30 mouse cellular contexts compared by ENCODE assay signal in the genomic region with DNA sequence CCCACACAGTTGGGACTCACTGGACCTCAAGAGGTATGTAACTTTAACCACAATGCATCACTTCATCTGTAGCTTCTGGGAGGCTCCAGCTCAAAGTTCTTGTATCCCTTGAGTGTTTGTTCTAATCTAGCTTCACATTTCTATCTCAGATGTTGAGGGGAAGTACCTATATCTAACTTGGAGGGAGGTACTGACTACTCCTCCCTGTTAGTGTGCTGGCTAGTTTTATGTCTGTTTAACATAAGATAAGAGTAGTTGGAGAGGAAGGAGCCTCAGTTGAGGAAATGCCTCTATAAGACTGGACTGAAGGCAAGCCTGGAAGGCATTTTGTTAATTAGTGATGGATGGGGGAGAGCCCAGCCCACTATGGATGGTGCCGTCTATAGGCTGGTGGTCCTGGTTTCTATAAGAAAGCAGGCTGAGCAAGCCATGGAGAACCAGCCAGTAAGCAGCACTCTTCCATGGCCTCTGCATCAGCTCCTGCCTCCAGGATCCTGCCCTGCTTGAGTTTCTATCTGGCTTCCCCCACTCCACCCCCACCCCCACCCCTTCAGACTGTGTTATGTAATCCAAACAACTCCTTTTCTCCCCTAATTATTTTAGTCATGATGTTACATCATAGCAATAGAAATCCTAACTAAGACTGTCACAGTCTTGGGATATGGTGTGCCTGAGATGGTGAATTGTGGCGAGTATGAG.
DNase-seq lines count a peak whose midpoint lies in the region; ATAC-seq and TF ChIP-seq lines count a peak whose summit lies in the region.
"Had no signal": no experiment of that assay in that cellular context is flagged by ENCODE, and none has a peak within 500 bp of the region (broad histone marks: within the 10 kb centered on the region; RNA-seq: fewer than 3 reads in every experiment).

No protein-coding gene starts in this region.

- ATAC-seq in liver, embryonic 12.5 days = peak; percentile 96
- ATAC-seq in liver, embryonic 15.5 days (ENCODE audit: insufficient read depth) = peak; percentile 71
- no peak for ATAC-seq in lung, postnatal 0 days
- ATAC-seq: forebrain, embryonic 13.5 days; inflammation-experienced regulatory T-cells, adult 6 months had no signal

- WGBS in liver, embryonic 12.5 days (ENCODE audit: insufficient replicate concordance) = 53% methylated on average over 2 of the region's 2 CpGs
- 58% methylated on average over 2 of the region's 2 CpGs for WGBS in liver, embryonic 15.5 days (ENCODE audit: insufficient replicate concordance)
- WGBS in lung, postnatal 0 days = 66% methylated on average over 2 of the region's 2 CpGs

- TF ChIP-seq CTCF in lung, postnatal 0 days (IDR thresholded peaks at IDR 0.05) = no peak

- peak overlapping the region; percentile 33 for H3K27ac ChIP-seq in ES-E14 (ENCODE audit: insufficient read depth, low read depth, low read length, poor library complexity, severe bottlenecking)
- peak overlapping the region; percentile 73 for H3K27ac ChIP-seq in liver, embryonic 12.5 days
- H3K27ac ChIP-seq in liver, embryonic 15.5 days (replicated peaks) = no peak overlapping the region
- no peak overlapping the region for H3K27ac ChIP-seq in lung, postnatal 0 days (ENCODE audit: low read length)
- H3K27ac ChIP-seq: embryonic facial prominence, embryonic 10.5 days; embryonic facial prominence, embryonic 13.5 days; forebrain, embryonic 10.5 days; forebrain, embryonic 13.5 days; gastrocnemius, adult 2 months; heart, embryonic 15.5 days; hindbrain, embryonic 14.5 days had no signal

- in situ Hi-C loops in ES-E14 (cut with MboI; ENCODE audit: low sequenced_read_pairs in 2 of 2, unreplicated experiment in 2 of 2) = no loop called here

- H3K27me3 ChIP-seq in liver, embryonic 12.5 days (replicated peaks) = no peaks in the 10 kb centered on the region
- H3K27me3 ChIP-seq in liver, embryonic 15.5 days = no peaks in the 10 kb centered on the region
- no peaks in the 10 kb centered on the region for H3K27me3 ChIP-seq in lung, postnatal 0 days (replicated peaks; ENCODE audit: insufficient read depth, low read length)
- H3K27me3 ChIP-seq: embryonic facial prominence, embryonic 13.5 days; forebrain, embryonic 13.5 days; heart, embryonic 12.5 days; heart, embryonic 15.5 days had no signal

- no peak overlapping the region for H3K9ac ChIP-seq in ES-E14 (ENCODE audit: insufficient read depth, low read depth, low read length, poor library complexity, severe bottlenecking)
- H3K9ac ChIP-seq in liver, embryonic 12.5 days = no peak overlapping the region
- no peak overlapping the region for H3K9ac ChIP-seq in liver, embryonic 15.5 days
- no peak overlapping the region for H3K9ac ChIP-seq in lung, postnatal 0 days (replicated peaks; ENCODE audit: low read depth)
- H3K9ac ChIP-seq: embryonic facial prominence, embryonic 13.5 days; forebrain, embryonic 13.5 days; forebrain, postnatal 0 days; heart, embryonic 12.5 days; heart, embryonic 15.5 days; hindbrain, embryonic 14.5 days had no signal

- H3K4me3 ChIP-seq in ES-E14 (ENCODE audit: insufficient read depth in 1 of 2, low read depth in 1 of 2, low read length in 2 of 2, poor library complexity in 1 of 2, severe bottlenecking in 1 of 2) = no peak overlapping the region
- H3K4me3 ChIP-seq in liver, embryonic 12.5 days = no peak overlapping the region
- H3K4me3 ChIP-seq in liver, embryonic 15.5 days (replicated peaks) = no peak overlapping the region
- no peak overlapping the region for H3K4me3 ChIP-seq in lung, postnatal 0 days (ENCODE audit: low read depth, low read length)
- H3K4me3 ChIP-seq: embryonic facial prominence, embryonic 10.5 days; embryonic facial prominence, embryonic 13.5 days; erythroblast, embryonic 14.5 days; forebrain, embryonic 10.5 days; forebrain, embryonic 13.5 days; gastrocnemius, adult 2 months; heart, embryonic 12.5 days; heart, embryonic 15.5 days had no signal

- H3K4me2 ChIP-seq in liver, embryonic 12.5 days = peak overlapping the region; percentile 47
- no peak overlapping the region for H3K4me2 ChIP-seq in liver, embryonic 15.5 days
- H3K4me2 ChIP-seq in lung, postnatal 0 days (replicated peaks; ENCODE audit: low read depth, low read length) = no peak overlapping the region
- H3K4me2 ChIP-seq: embryonic facial prominence, embryonic 13.5 days; forebrain, embryonic 13.5 days; heart, embryonic 12.5 days; heart, embryonic 15.5 days; hindbrain, embryonic 14.5 days had no signal

- DNase-seq in ES-E14 (ENCODE audit: low read depth, low spot score) = no peak
- DNase-seq in MEL-GATA-1-ER (ENCODE audit: extremely low read depth, low read depth) = peak; percentile 89
- DNase-seq in lung, postnatal 0 days (ENCODE audit: low spot score) = no peak
- DNase-seq in gastrocnemius, adult 8-10 months (ENCODE audit: low spot score in 2 of 2) = no peak
- no peak for DNase-seq in right cerebral cortex, postnatal 36 days (ENCODE audit: low spot score in 2 of 2)
- DNase-seq: adrenal gland, adult 2 months; adrenal gland, postnatal 14 days; B cell, adult 2 months; cerebellum, adult 11-12 months; cerebellum, adult 8-10 months; cerebellum, postnatal 10 days; cerebellum, postnatal 36 days; embryo, embryonic 11 days; forebrain, postnatal 0 days; gastrocnemius, adult 2 months; gastrocnemius, postnatal 25 days; heart, adult 18-20 months; heart, postnatal 10 days; heart, postnatal 4 days had no signal

- no peaks in the 10 kb centered on the region for H3K36me3 ChIP-seq in ES-E14 (ENCODE audit: control insufficient read depth, insufficient read depth, low read length, poor library complexity, severe bottlenecking)
- no peaks in the 10 kb centered on the region for H3K36me3 ChIP-seq in liver, embryonic 12.5 days
- H3K36me3 ChIP-seq in liver, embryonic 15.5 days (replicated peaks) = no peaks in the 10 kb centered on the region
- no peaks in the 10 kb centered on the region for H3K36me3 ChIP-seq in lung, postnatal 0 days (ENCODE audit: insufficient read depth, low read length)
- H3K36me3 ChIP-seq: embryonic facial prominence, embryonic 10.5 days; embryonic facial prominence, embryonic 13.5 days; forebrain, embryonic 10.5 days; heart, embryonic 12.5 days; heart, embryonic 15.5 days had no signal

- peaks cover 2 to 15% of the 10 kb centered on the region in 2 experiments for H3K4me1 ChIP-seq in ES-E14 (ENCODE audit: control insufficient read depth in 2 of 2, insufficient read depth in 2 of 2, low read length in 2 of 2, poor library complexity in 1 of 2)
- peaks cover 39% of the 10 kb centered on the region for H3K4me1 ChIP-seq in liver, embryonic 12.5 days
- peaks cover 4% of the 10 kb centered on the region; the same call in 1 of the 2 replicates for H3K4me1 ChIP-seq in liver, embryonic 15.5 days (replicated peaks)
- H3K4me1 ChIP-seq in lung, postnatal 0 days (ENCODE audit: insufficient read depth, low read depth, low read length) = no peaks in the 10 kb centered on the region
- H3K4me1 ChIP-seq: heart, embryonic 12.5 days; heart, embryonic 15.5 days had no signal

- no peak for TF ChIP-seq EP300 in lung, postnatal 0 days (IDR thresholded peaks at IDR 0.05)

- H3K9me3 ChIP-seq in ES-E14 (ENCODE audit: control insufficient read depth, insufficient read depth, low read depth, low read length) = no peaks in the 10 kb centered on the region
- H3K9me3 ChIP-seq in liver, embryonic 12.5 days (replicated peaks) = no peaks in the 10 kb centered on the region
- no peaks in the 10 kb centered on the region for H3K9me3 ChIP-seq in liver, embryonic 15.5 days (replicated peaks)
- no peaks in the 10 kb centered on the region for H3K9me3 ChIP-seq in lung, postnatal 0 days (ENCODE audit: low read length)
- H3K9me3 ChIP-seq: embryonic facial prominence, embryonic 10.5 days; embryonic facial prominence, embryonic 13.5 days; forebrain, embryonic 13.5 days; heart, embryonic 12.5 days; heart, embryonic 15.5 days had no signal

TF ChIP-seq in ES-E14, 5 proteins besides CTCF, POLR2A, EP300 and RAD21:
- TF ChIP-seq ZC3H11A (IDR thresholded peaks at IDR 0.05; ENCODE audit: borderline replicate concordance, low read depth, low read length) (no peak), MAFK (IDR thresholded peaks at IDR 0.05; ENCODE audit: insufficient read depth, low read depth, low read length) (no peak), HCFC1 (IDR thresholded peaks at IDR 0.05; ENCODE audit: borderline replicate concordance, insufficient read depth, low read length) (no peak), ZNF384 (IDR thresholded peaks at IDR 0.05; ENCODE audit: low read depth, low read length) (no peak), CHD2 (IDR thresholded peaks at IDR 0.05; ENCODE audit: low read depth, low read length) (no peak)

Comparison
In these comparisons a context has a peak if more than half of its experiments do, and no peak if none do; other contexts are left out.
1. H3K27ac ChIP-seq: peak in ES-E14 (single experiment) and liver, embryonic 12.5 days (single experiment); none in liver, embryonic 15.5 days (single experiment) and lung, postnatal 0 days (single experiment).